Mouse (Mus musculus): Measurements from ENCODE around the gene Ifrd1.
"Not testable (repeated sequence)": the region's sequence is repeated elsewhere in the genome, so short reads cannot be mapped to it uniquely, and the experiment has no call there.

Ifrd1 gene

GRCm38 (mm10) chr12:40248454-40249180, at the start of gene Ifrd1:
Gene Ifrd1, minus strand, starts transcription at chr12:40248504.
- DNase-seq (ENCODE audit: low read depth, low spot score) = no peak

- DNase-seq (ENCODE audit: low read depth, low spot score) = no peak
These were observed 38.2 kb upstream of the Ifrd1 start for GRCm38 (mm10) chr12:40286539-40286938.

- no peak for DNase-seq (ENCODE audit: low read depth, low spot score)
These were observed 32.5 kb upstream of the Ifrd1 start for GRCm38 (mm10) chr12:40280596-40281325.

GRCm38 (mm10) chr12:40277581-40277980, 29.3 kb upstream of the Ifrd1 start:
- DNase-seq (ENCODE audit: low read depth, low spot score) = no peak

- no peak for DNase-seq (ENCODE audit: low read depth, low spot score)
These were observed 26.6 kb upstream of the Ifrd1 start for GRCm38 (mm10) chr12:40274931-40275330.

GRCm38 (mm10) chr12:40273339-40273738, 25.0 kb upstream of the Ifrd1 start:
- no peak for DNase-seq (ENCODE audit: low read depth, low spot score)

- DNase-seq (ENCODE audit: low read depth, low spot score) = no peak
These were observed 24.4 kb upstream of the Ifrd1 start for GRCm38 (mm10) chr12:40272710-40273109.

GRCm38 (mm10) chr12:40268313-40268712, 20.0 kb upstream of the Ifrd1 start:
- no peak for DNase-seq (ENCODE audit: low read depth, low spot score)

- DNase-seq (ENCODE audit: low read depth, low spot score) = no peak
These were observed 15.4 kb upstream of the Ifrd1 start for GRCm38 (mm10) chr12:40263712-40264111.

- DNase-seq (ENCODE audit: low read depth, low spot score) = no peak
These were observed 14.7 kb upstream of the Ifrd1 start for GRCm38 (mm10) chr12:40263006-40263405.

GRCm38 (mm10) chr12:40258462-40259000, 10.2 kb upstream of the Ifrd1 start:
- DNase-seq (ENCODE audit: low read depth, low spot score) = no peak

- DNase-seq (ENCODE audit: low read depth, low spot score) = peak; percentile 29
These were observed 8.9 kb upstream of the Ifrd1 start for GRCm38 (mm10) chr12:40257226-40257625.

- DNase-seq (ENCODE audit: low read depth, low spot score) = no peak
These were observed 8.2 kb upstream of the Ifrd1 start for GRCm38 (mm10) chr12:40256543-40256942.

GRCm38 (mm10) chr12:40256033-40256432, 7.7 kb upstream of the Ifrd1 start:
- no peak for DNase-seq (ENCODE audit: low read depth, low spot score)

- DNase-seq (ENCODE audit: low read depth, low spot score) = not testable (repeated sequence)
These were observed 7.0 kb upstream of the Ifrd1 start for GRCm38 (mm10) chr12:40255310-40255709.

GRCm38 (mm10) chr12:40254729-40255128, 6.4 kb upstream of the Ifrd1 start:
- DNase-seq (ENCODE audit: low read depth, low spot score) = no peak

GRCm38 (mm10) chr12:40253241-40253640, 4.9 kb upstream of the Ifrd1 start:
- no peak for DNase-seq (ENCODE audit: low read depth, low spot score)

- DNase-seq (ENCODE audit: low read depth, low spot score) = no peak
These were observed 2.0 kb upstream of the Ifrd1 start for GRCm38 (mm10) chr12:40250256-40250655.

- no peak for DNase-seq (ENCODE audit: low read depth, low spot score)
These were observed 328 bp downstream of the Ifrd1 start for GRCm38 (mm10) chr12:40247976-40248375.

- DNase-seq (ENCODE audit: low read depth, low spot score) = no peak
These were observed 920 bp downstream of the Ifrd1 start for GRCm38 (mm10) chr12:40247384-40247783.

GRCm38 (mm10) chr12:40245434-40245970, 2.8 kb downstream of the Ifrd1 start:
- no peak for DNase-seq (ENCODE audit: low read depth, low spot score)

GRCm38 (mm10) chr12:40244926-40245325, 3.4 kb downstream of the Ifrd1 start:
- DNase-seq (ENCODE audit: low read depth, low spot score) = no peak

Measured in WW6 (cell line).